Comparison of ENCODE assay signal across 20 mouse cellular contexts in genomic region chr2:7179186-7179585, GRCm38 (mm10).
DNase-seq lines count a peak whose midpoint lies in the region; ATAC-seq and TF ChIP-seq lines count a peak whose summit lies in the region.
"Had no signal": no experiment of that assay in that cellular context is flagged by ENCODE, and none has a peak within 500 bp of the region (broad histone marks: within the 10 kb centered on the region; RNA-seq: fewer than 3 reads in every experiment).

No protein-coding gene starts in this region.

- no peak for DNase-seq in forebrain, embryonic 11.5 days (ENCODE audit: low spot score)
- no peak for DNase-seq in frontal cortex, postnatal 25 days (ENCODE audit: low spot score in 2 of 2)
- DNase-seq in left cerebral cortex, adult 2 months (ENCODE audit: extremely low spot score in 1 of 2, low spot score in 2 of 2), result no peak
- DNase-seq in left cerebral cortex, adult 9 months (ENCODE audit: low spot score in 2 of 2), result no peak
- DNase-seq: adrenal gland, adult 2 months; adrenal gland, postnatal 10 days; adrenal gland, postnatal 25 days; cerebellum, adult 11 months; cerebellum, adult 18-20 months; cerebellum, adult 8-10 months; cerebellum, adult 9-11 months; cerebellum, postnatal 14 days; cerebellum, postnatal 36 days; embryo, embryonic 11 days had no signal

- no peak for TF ChIP-seq CTCF in left cerebral cortex, adult 2 months (IDR thresholded peaks at IDR 0.05)

- no peak for ATAC-seq in forebrain, embryonic 16.5 days
- no peak for ATAC-seq in forebrain, embryonic 11.5 days (replicated peaks; ENCODE audit: low FRiP score)
- ATAC-seq in frontal cortex, adult (ENCODE audit: low TSS enrichment), result peak; percentile 77
- ATAC-seq: forebrain, embryonic 13.5 days had no signal

- no peak overlapping the region for H3K4me2 ChIP-seq in forebrain, embryonic 16.5 days (ENCODE audit: low read length)
- H3K4me2 ChIP-seq in forebrain, embryonic 11.5 days (ENCODE audit: low read depth, low read length, severe bottlenecking), result no peak overlapping the region
- H3K4me2 ChIP-seq: embryonic facial prominence, embryonic 13.5 days; embryonic facial prominence, embryonic 15.5 days; forebrain, embryonic 13.5 days had no signal

- no peaks in the 10 kb centered on the region for H3K9me3 ChIP-seq in forebrain, embryonic 16.5 days (ENCODE audit: control insufficient read depth, low read length)
- no peaks in the 10 kb centered on the region for H3K9me3 ChIP-seq in forebrain, embryonic 11.5 days (ENCODE audit: control insufficient read depth, low read length)
- H3K9me3 ChIP-seq: embryonic facial prominence, embryonic 13.5 days; embryonic facial prominence, embryonic 15.5 days; forebrain, embryonic 13.5 days had no signal

- no peaks in the 10 kb centered on the region for H3K27me3 ChIP-seq in forebrain, embryonic 16.5 days (replicated peaks; ENCODE audit: control insufficient read depth, insufficient read depth, low read length)
- H3K27me3 ChIP-seq in forebrain, embryonic 11.5 days (ENCODE audit: control insufficient read depth, insufficient read depth, low read length), result no peaks in the 10 kb centered on the region
- H3K27me3 ChIP-seq: embryonic facial prominence, embryonic 13.5 days; embryonic facial prominence, embryonic 15.5 days; forebrain, embryonic 13.5 days had no signal

- peak overlapping the region; percentile 80 for H3K27ac ChIP-seq in forebrain, embryonic 16.5 days (ENCODE audit: low read length)
- H3K27ac ChIP-seq in forebrain, embryonic 11.5 days (ENCODE audit: low read depth, low read length), result no peak overlapping the region
- H3K27ac ChIP-seq in left cerebral cortex, adult 2 months, result peak overlapping the region; percentile 56
- H3K27ac ChIP-seq: embryonic facial prominence, embryonic 13.5 days; embryonic facial prominence, embryonic 15.5 days; forebrain, embryonic 13.5 days had no signal

- no peak overlapping the region for H3K4me3 ChIP-seq in forebrain, embryonic 16.5 days (replicated peaks; ENCODE audit: low read length)
- no peak overlapping the region for H3K4me3 ChIP-seq in forebrain, embryonic 11.5 days (ENCODE audit: low read depth, low read length)
- no peak overlapping the region for H3K4me3 ChIP-seq in left cerebral cortex, adult 2 months
- H3K4me3 ChIP-seq: embryonic facial prominence, embryonic 13.5 days; embryonic facial prominence, embryonic 15.5 days; erythroblast, embryonic 14.5 days; forebrain, embryonic 13.5 days had no signal

- intact Hi-C loops in left cerebral cortex, adult 2 months (cut with DNase I), result no loop called here

- H3K9ac ChIP-seq in forebrain, embryonic 16.5 days (replicated peaks; ENCODE audit: low read depth, low read length), result no peak overlapping the region
- H3K9ac ChIP-seq in forebrain, embryonic 11.5 days (ENCODE audit: low read length), result no peak overlapping the region
- H3K9ac ChIP-seq: embryonic facial prominence, embryonic 13.5 days; embryonic facial prominence, embryonic 15.5 days; forebrain, embryonic 13.5 days had no signal

- WGBS in forebrain, embryonic 16.5 days, result 60% methylated on average over 1 of the region's 1 CpGs
- 75% methylated on average over 1 of the region's 1 CpGs for WGBS in forebrain, embryonic 11.5 days

- no peaks in the 10 kb centered on the region for H3K36me3 ChIP-seq in forebrain, embryonic 16.5 days (ENCODE audit: control insufficient read depth, insufficient read depth)
- no peaks in the 10 kb centered on the region for H3K36me3 ChIP-seq in forebrain, embryonic 11.5 days (ENCODE audit: control insufficient read depth, insufficient read depth, low read length)
- H3K36me3 ChIP-seq: embryonic facial prominence, embryonic 13.5 days; embryonic facial prominence, embryonic 15.5 days had no signal

- peaks cover 3% of the 10 kb centered on the region for H3K4me1 ChIP-seq in forebrain, embryonic 16.5 days (replicated peaks; ENCODE audit: control insufficient read depth, insufficient read depth, low read length)
- H3K4me1 ChIP-seq in forebrain, embryonic 11.5 days (replicated peaks; ENCODE audit: control insufficient read depth, insufficient read depth, low read length), result no peaks in the 10 kb centered on the region
- H3K4me1 ChIP-seq: embryonic facial prominence, embryonic 13.5 days; embryonic facial prominence, embryonic 15.5 days; forebrain, embryonic 13.5 days had no signal
